Mouse (Mus musculus) hindbrain, postnatal 0 days (tissue): ENCODE data around the gene Vash1. TPM values are rescaled to one million over a fixed set of nuclear protein-coding genes. Genes with fewer than 3 reads are reported as not detected.

ENCODE experiments used
- ATAC-seq: fragments of 200-750 bp; cut with Nextera tagmentation; 2 replicates; pipeline ENCODE4 v1.8.0; 2017; ENCODE audit warnings: mild to moderate bottlenecking, moderate TSS enrichment, moderate library complexity
- DNase-seq: peaks from one replicate; pipeline ENCODE4 v3.0.0-alpha.2; 2015; ENCODE audit warnings: low spot score
- H3K27ac ChIP-seq: fragments of 300-500 bp; sonication (generic); 2 replicates; pipeline ENCODE4 v1.5.1; 2014; ENCODE audit warnings: mild to moderate bottlenecking
- H3K27me3 ChIP-seq: fragments of 300-500 bp; sonication (generic); 2 replicates; pipeline ENCODE4 v1.6.1; 2014; ENCODE audit warnings: low read length, mixed read lengths; ENCODE audit not compliant: insufficient read depth
- H3K36me3 ChIP-seq: fragments of 300-500 bp; sonication (generic); 2 replicates; pipeline ENCODE4 v1.6.1; 2014; ENCODE audit warnings: low read length, mixed read lengths; ENCODE audit not compliant: insufficient read depth
- H3K4me1 ChIP-seq: fragments of 300-500 bp; sonication (generic); 2 replicates; pipeline ENCODE4 v1.6.1; 2014; ENCODE audit warnings: antibody characterized with exemption, low read length, mixed read lengths; ENCODE audit not compliant: insufficient read depth
- H3K4me2 ChIP-seq: fragments of 300-500 bp; sonication (generic); 2 replicates; pipeline ENCODE4 v1.6.1; 2014; ENCODE audit warnings: low read depth, mild to moderate bottlenecking, low read length, moderate library complexity, mixed read lengths
- H3K4me3 ChIP-seq: fragments of 300-500 bp; sonication (generic); 2 replicates; pipeline ENCODE4 v1.5.1; 2014; ENCODE audit warnings: low read length
- H3K9ac ChIP-seq: fragments of 300-500 bp; sonication (generic); replicated peaks from 2 replicates; pipeline ENCODE4 v1.6.1; 2014; ENCODE audit warnings: mild to moderate bottlenecking, low read length, moderate library complexity, mixed read lengths
- H3K9me3 ChIP-seq: fragments of 300-500 bp; sonication (generic); 2 replicates; pipeline ENCODE4 v1.6.1; 2016; ENCODE audit warnings: low read length, mixed read lengths
- CTCF ChIP-seq: IDR thresholded peaks from 2 replicates; pipeline ENCODE4 v1.5.1; 2016; ENCODE audit warnings: antibody characterized with exemption, control low read depth, low read depth
- WGBS: fragments of 180-500 bp; shearing (Covaris S2); extraction: QIAGEN DNeasy Blood & Tissue Kit; methylation state at CpG from one replicate; pipeline ENCODE4 v1.1.7; 2014; 5-methylcytosine and 5-hydroxymethylcytosine counted together
- polyA plus RNA-seq: library from polyadenylated mRNA; unstranded; fragments of >200 nt; fragmentation: Nextera tagmentation; extraction: Ambion mirVana; gene quantifications from 2 replicates; pipeline ENCODE4 v1.2.1, GENCODE M21; 2015
- total RNA-seq: library from RNA; depleted of rRNA; stranded (reverse); fragments of >200 nt; gene quantifications from 2 replicates; pipeline ENCODE4 v1.2.3, GENCODE M21; 2014; rRNA removed

Vash1 gene
- total RNA-seq = 109 and 114 TPM in 2 replicates
- polyA plus RNA-seq = 25.0 and 26.5 TPM in 2 replicates

GRCm38 (mm10) chr12:86678591-86679545 lies at the start of gene Vash1:
Vash1 (plus strand) TSS chr12:86678700.
- no peaks in the 10 kb centered on the region for H3K27me3 ChIP-seq
- H3K9ac ChIP-seq = peak within 1 kb of the TSS; percentile 98
- H3K4me1 ChIP-seq = peaks cover 20% of the 10 kb centered on the region
- WGBS = under 1% methylated on average over 91 of the region's 94 CpGs
- peak within 1 kb of the TSS; percentile 95 for H3K27ac ChIP-seq
- H3K4me3 ChIP-seq = peak within 1 kb of the TSS; percentile 94
- H3K4me2 ChIP-seq = peak within 1 kb of the TSS; percentile 84
- no peak for TF ChIP-seq CTCF
- H3K36me3 ChIP-seq = no peaks in the 10 kb centered on the region
- DNase-seq (peak; percentile 88), ATAC-seq (peak; percentile 79)
- no peaks in the 10 kb centered on the region for H3K9me3 ChIP-seq

- no peaks in the 10 kb centered on the region for H3K9me3 ChIP-seq
- no peak for DNase-seq
- no peaks in the 10 kb centered on the region for H3K36me3 ChIP-seq
- no peak overlapping the region for H3K4me2 ChIP-seq
- no peak for ATAC-seq
- no peak overlapping the region for H3K27ac ChIP-seq
- 67% methylated on average over 6 of the region's 6 CpGs for WGBS
- H3K4me1 ChIP-seq = no peaks in the 10 kb centered on the region
- TF ChIP-seq CTCF = no peak
- H3K4me3 ChIP-seq = no peak overlapping the region
- no peaks in the 10 kb centered on the region for H3K27me3 ChIP-seq
- no peak overlapping the region for H3K9ac ChIP-seq
These were observed 49.7 kb upstream of the Vash1 start for GRCm38 (mm10) chr12:86628783-86629172.

- Histone ChIP-seq H3K9ac (no peak overlapping the region), H3K9me3 (no peaks in the 10 kb centered on the region), H3K27ac (no peak overlapping the region), H3K4me1 (peaks cover 11% of the 10 kb centered on the region), H3K4me2 (no peak overlapping the region), H3K4me3 (no peak overlapping the region), H3K27me3 (no peaks in the 10 kb centered on the region), H3K36me3 (no peaks in the 10 kb centered on the region)
- no peak for ATAC-seq
- WGBS = 36% methylated on average over 8 of the region's 8 CpGs
- peak; percentile 73 for TF ChIP-seq CTCF
- peak; percentile 68 for DNase-seq
These were observed 36.7 kb upstream of the Vash1 start for GRCm38 (mm10) chr12:86641763-86642162.

GRCm38 (mm10) chr12:86644512-86645273 lies 33.8 kb upstream of the Vash1 start:
- peak overlapping the region; percentile 49 for H3K27ac ChIP-seq
- peaks cover 17% of the 10 kb centered on the region for H3K4me1 ChIP-seq
- no peak for TF ChIP-seq CTCF
- peak; percentile 84 for ATAC-seq
- H3K4me3 ChIP-seq = no peak overlapping the region
- DNase-seq = peak; percentile 72
- WGBS = 42% methylated on average over 17 of the region's 17 CpGs
- H3K4me2 ChIP-seq = no peak overlapping the region
- H3K9ac ChIP-seq = no peak overlapping the region
- no peaks in the 10 kb centered on the region for H3K36me3 ChIP-seq
- H3K9me3 ChIP-seq = no peaks in the 10 kb centered on the region
- no peaks in the 10 kb centered on the region for H3K27me3 ChIP-seq

GRCm38 (mm10) chr12:86645494-86645893 lies 33.0 kb upstream of the Vash1 start:
- H3K4me3 ChIP-seq = no peak overlapping the region
- no peak overlapping the region for H3K9ac ChIP-seq
- 74% methylated on average over 5 of the region's 5 CpGs for WGBS
- peak overlapping the region; percentile 49 for H3K27ac ChIP-seq
- H3K4me1 ChIP-seq = peaks cover 17% of the 10 kb centered on the region
- no peaks in the 10 kb centered on the region for H3K27me3 ChIP-seq
- no peak overlapping the region for H3K4me2 ChIP-seq
- no peaks in the 10 kb centered on the region for H3K9me3 ChIP-seq
- ATAC-seq (no peak), DNase-seq (no peak)
- TF ChIP-seq CTCF = no peak
- H3K36me3 ChIP-seq = no peaks in the 10 kb centered on the region

- TF ChIP-seq CTCF = no peak
- peaks cover 17% of the 10 kb centered on the region for H3K4me1 ChIP-seq
- 0 out of 2 replicates have a peak overlapping the region, but pooled peaks have one; percentile 21 for H3K9ac ChIP-seq
- DNase-seq (peak; percentile 72), ATAC-seq (peak; percentile 66; the same call in 1 of the 2 replicates)
- no peak overlapping the region for H3K4me3 ChIP-seq
- H3K27ac ChIP-seq = peak overlapping the region; percentile 55
- H3K27me3 ChIP-seq = no peaks in the 10 kb centered on the region
- H3K36me3 ChIP-seq = no peaks in the 10 kb centered on the region
- peak overlapping the region; percentile 30 for H3K4me2 ChIP-seq
- 30% methylated on average over 9 of the region's 9 CpGs for WGBS
- no peaks in the 10 kb centered on the region for H3K9me3 ChIP-seq
These were observed 31.7 kb upstream of the Vash1 start for GRCm38 (mm10) chr12:86646831-86647230.
